Mouse (Mus musculus): ENCODE results near the gene Ribc1. TPM values are rescaled to one million over a fixed set of nuclear protein-coding genes. Genes with fewer than 3 reads are reported as not detected.

Gene Ribc1
- 0.40 TPM for polyA plus RNA-seq (2015; fragmentation: Illumina TruSeq; extraction: RNeasy Lipid Tissue Mini Kit (QIAGEN cat#74804); ENCODE audit: low read depth, low replicate concordance)

GRCm38 (mm10) chrX:152016151-152017145, at the start of gene Ribc1, which contains the start of gene Smc1a:
Gene Ribc1 (minus strand): TSS chrX:152016295.
Gene Smc1a (plus strand): TSS chrX:152016428.

GRCm38 (mm10) chrX:152001737-152002710, 14.1 kb downstream of the Ribc1 start, which contains the start of gene Hsd17b10:
Gene Hsd17b10 (plus strand): TSS chrX:152001845.

Other genes starting within 250 kb of the Ribc1 start
- gene Huwe1, start 215.5 kb downstream of the Ribc1 start, polyA plus RNA-seq (2015; fragmentation: Illumina TruSeq; extraction: RNeasy Lipid Tissue Mini Kit (QIAGEN cat#74804); ENCODE audit: low read depth, low replicate concordance): 90.2 TPM
- gene Hsd17b10, start 14.4 kb downstream of the Ribc1 start, polyA plus RNA-seq (2015; fragmentation: Illumina TruSeq; extraction: RNeasy Lipid Tissue Mini Kit (QIAGEN cat#74804); ENCODE audit: low read depth, low replicate concordance): 80.7 TPM
- 39.9 TPM for gene Smc1a, start 133 bp upstream of the Ribc1 start, polyA plus RNA-seq (2015; fragmentation: Illumina TruSeq; extraction: RNeasy Lipid Tissue Mini Kit (QIAGEN cat#74804); ENCODE audit: low read depth, low replicate concordance)
- 75.6 TPM for gene Iqsec2, start 128.0 kb upstream of the Ribc1 start, polyA plus RNA-seq (2015; fragmentation: Illumina TruSeq; extraction: RNeasy Lipid Tissue Mini Kit (QIAGEN cat#74804); ENCODE audit: low read depth, low replicate concordance)
- gene Kdm5c, start 216.7 kb upstream of the Ribc1 start, polyA plus RNA-seq (2015; fragmentation: Illumina TruSeq; extraction: RNeasy Lipid Tissue Mini Kit (QIAGEN cat#74804); ENCODE audit: low read depth, low replicate concordance): 22.7 TPM

Data from brain, adult 10 weeks (tissue).